Mouse (Mus musculus) bone marrow macrophage, adult 2 months (primary cell): ENCODE data around the gene Fbln2.

Experiments
- CTCF ChIP-seq: IDR thresholded peaks from 2 replicates; pipeline ENCODE4 v1.5.1; 2012; ENCODE audit warnings: low read depth, mild to moderate bottlenecking, low read length, moderate library complexity
- POLR2A ChIP-seq: IDR thresholded peaks from 2 replicates; pipeline ENCODE4 v1.6.1; 2012; ENCODE audit warnings: mild to moderate bottlenecking, low read depth, low read length, borderline replicate concordance

GRCm38 (mm10) chr6:91205791-91206190 is 6.5 kb upstream of the Fbln2 start:
- TF ChIP-seq CTCF (no peak; the same call in 1 of the 2 replicates), POLR2A (no peak)
